Mouse (Mus musculus) G1E (cell line): ENCODE data around the gene Mdh1b. TPM values are rescaled to one million over a fixed set of nuclear protein-coding genes. Genes with fewer than 3 reads are reported as not detected.
A peak's percentile ranks its signal among the peaks of the same experiment; 100 is the strongest.

Experiments used
- ATAC-seq: 2 replicates; pipeline ENCODE4 v1.8.0; 2016; ENCODE audit warnings: mild to moderate bottlenecking; ENCODE audit not compliant: insufficient number of reproducible peaks, poor library complexity, low FRiP score, severe bottlenecking; ENCODE audit errors: extremely low read depth
- DNase-seq: peaks from one replicate; pipeline ENCODE4 v3.0.0; 2012; ENCODE audit warnings: low spot score
- H3K27me3 ChIP-seq: 2 replicates; pipeline ENCODE4 v1.6.1; 2012; ENCODE audit warnings: mild to moderate bottlenecking, low read length, inconsistent platforms; ENCODE audit not compliant: insufficient read depth
- H3K36me3 ChIP-seq: replicated peaks from 2 replicates; pipeline ENCODE3; 2012; ENCODE audit warnings: mild to moderate bottlenecking, inconsistent platforms
- H3K4me1 ChIP-seq: 2 replicates; pipeline ENCODE4 v1.6.1; 2012; ENCODE audit warnings: low read depth, low read length, inconsistent platforms, mixed read lengths; ENCODE audit not compliant: insufficient read depth
- H3K4me3 ChIP-seq: 2 replicates; pipeline ENCODE4 v1.5.1; 2012; ENCODE audit warnings: low read depth, mild to moderate bottlenecking, inconsistent platforms, low read length, moderate library complexity, mixed read lengths
- H3K9me3 ChIP-seq: replicated peaks from 2 replicates; pipeline ENCODE4 v1.6.1; 2012; ENCODE audit warnings: inconsistent platforms
- CTCF ChIP-seq: IDR thresholded peaks from 2 replicates; pipeline ENCODE4 v1.5.1; 2012; ENCODE audit warnings: low read depth, low read length, inconsistent platforms, mixed read lengths
- GATA1 ChIP-seq: IDR thresholded peaks from 2 replicates; pipeline ENCODE4 v1.6.1; 2012; ENCODE audit warnings: borderline replicate concordance, low read length, inconsistent platforms, mixed read lengths
- GATA2 ChIP-seq: IDR thresholded peaks from 2 replicates; pipeline ENCODE4 v1.6.1; 2012; ENCODE audit warnings: low read depth, low read length, inconsistent platforms, borderline replicate concordance
- POLR2AphosphoS5 ChIP-seq: IDR thresholded peaks from 2 replicates; pipeline ENCODE4 v1.6.1; 2012; ENCODE audit warnings: low read depth, low read length, inconsistent platforms; ENCODE audit not compliant: insufficient replicate concordance
- TAL1 ChIP-seq: conservative IDR thresholded peaks from 2 replicates; pipeline ENCODE4 v1.6.1; 2012; ENCODE audit warnings: low read depth, low read length, inconsistent platforms, mixed read lengths
- polyA plus RNA-seq: library from polyadenylated mRNA; stranded (reverse); fragments of >175 nt; gene quantifications from 2 replicates; pipeline ENCODE4 v1.2.3, GENCODE M21; 2012
- total RNA-seq, 2 experiments: library from RNA; stranded (forward) in 1 of 2; stranded (reverse) in 1 of 2; fragments of 200-1000 nt in 1 of 2; fragments of >200 nt in 1 of 2; fragmentation: Nextera tagmentation in 1 of 2; gene quantifications; 2 replicates each; pipeline ENCODE4 v1.2.3; 2014 to 2017

Gene Mdh1b
- total and polyA plus RNA-seq, 3 experiments: 0.11 TPM; not detected in 2

DNA sequence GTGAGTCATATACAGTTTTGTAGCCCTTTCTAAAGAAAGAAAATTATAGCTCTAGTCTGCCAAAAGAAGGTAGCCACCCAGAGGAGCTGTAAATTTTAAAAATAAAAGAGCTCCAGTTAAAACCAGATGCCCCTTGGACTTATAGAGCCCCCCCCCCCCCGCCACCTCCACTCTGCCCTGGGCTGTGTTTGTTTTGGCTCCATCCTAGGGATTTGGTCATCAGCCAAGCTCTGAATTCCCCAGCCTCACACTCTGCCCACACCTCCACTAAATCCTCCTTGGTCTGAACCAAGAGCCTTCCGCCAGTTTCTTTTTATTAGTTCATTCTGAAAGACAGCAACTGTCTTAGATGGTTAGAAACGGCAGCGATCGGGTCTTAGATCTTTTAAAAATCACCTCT lies 24.4 kb downstream of the Mdh1b start:
- Histone ChIP-seq H3K4me3 (no peak overlapping the region), H3K9me3 (no peaks in the 10 kb centered on the region), H3K27me3 (peaks cover 17% of the 10 kb centered on the region; the same call in 1 of the 2 replicates), H3K36me3 (no peaks in the 10 kb centered on the region), H3K4me1 (no peaks in the 10 kb centered on the region)
- TF ChIP-seq CTCF: no peak
- TF ChIP-seq GATA2: no peak
- TF ChIP-seq GATA1: no peak
- TF ChIP-seq TAL1: no peak
- TF ChIP-seq POLR2AphosphoS5: no peak
- no peak for DNase-seq
- no peak for ATAC-seq

DNA sequence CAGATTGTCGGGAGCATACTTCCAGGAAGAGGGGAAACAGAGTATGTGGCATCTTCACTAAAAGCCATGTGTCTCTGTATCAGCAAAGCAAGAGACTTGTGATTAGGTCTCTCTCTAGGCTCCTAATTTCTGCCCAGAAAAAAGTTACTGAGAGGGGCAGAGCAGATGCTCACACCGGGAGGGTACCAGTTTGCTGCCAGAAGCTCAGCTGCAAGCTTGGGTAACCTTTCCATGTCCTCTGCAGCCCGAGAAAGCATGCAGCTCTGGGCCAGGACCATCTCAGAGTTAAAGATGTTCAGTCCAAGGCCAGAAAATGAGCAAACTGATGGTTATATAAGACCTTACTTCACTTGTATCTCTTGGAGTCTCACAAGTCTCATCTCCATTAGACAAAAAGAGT lies 33.3 kb downstream of the Mdh1b start:
- Histone ChIP-seq H3K36me3 (no peaks in the 10 kb centered on the region), H3K4me1 (peaks cover 21% of the 10 kb centered on the region), H3K27me3 (peaks cover 3% of the 10 kb centered on the region), H3K4me3 (no peak overlapping the region), H3K9me3 (no peaks in the 10 kb centered on the region)
- DNase-seq (no peak), ATAC-seq (no peak)
- TF ChIP-seq GATA2 (no peak), POLR2AphosphoS5 (no peak), GATA1 (no peak), CTCF (no peak), TAL1 (no peak)

DNA sequence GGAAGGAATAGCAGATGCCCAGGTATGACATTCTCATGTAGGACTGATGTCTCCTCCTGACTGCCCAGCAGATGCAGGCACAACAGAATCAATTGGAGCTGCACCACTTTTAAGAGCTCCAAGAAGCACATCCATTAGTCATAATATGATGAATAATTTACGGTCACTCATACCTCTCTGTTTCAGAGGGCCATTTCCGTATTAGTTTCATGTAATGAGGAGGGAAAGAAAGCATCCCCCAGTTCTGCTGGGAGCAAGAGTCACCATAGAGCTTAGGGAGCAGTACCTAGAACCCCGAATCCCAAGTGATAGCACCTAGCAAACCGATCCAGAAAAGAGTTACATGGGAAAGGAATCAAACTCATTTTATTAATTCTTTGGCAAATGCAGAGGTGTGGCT lies 43.3 kb downstream of the Mdh1b start, which contains the start of gene Dytn:
Gene Dytn (minus strand): TSS at position 101 of the 400 bp plus-strand sequence.
- DNase-seq (no peak), ATAC-seq (no peak)
- H3K4me3 ChIP-seq: no peak within 1 kb of the TSS
- H3K36me3 ChIP-seq: no peaks in the 10 kb centered on the region
- no peak for TF ChIP-seq TAL1
- no peak for TF ChIP-seq POLR2AphosphoS5
- no peak for TF ChIP-seq GATA2
- TF ChIP-seq GATA1: no peak
- TF ChIP-seq CTCF: no peak
- H3K27me3 ChIP-seq: peaks cover 7% of the 10 kb centered on the region
- no peaks in the 10 kb centered on the region for H3K4me1 ChIP-seq
- H3K9me3 ChIP-seq: no peaks in the 10 kb centered on the region

DNA sequence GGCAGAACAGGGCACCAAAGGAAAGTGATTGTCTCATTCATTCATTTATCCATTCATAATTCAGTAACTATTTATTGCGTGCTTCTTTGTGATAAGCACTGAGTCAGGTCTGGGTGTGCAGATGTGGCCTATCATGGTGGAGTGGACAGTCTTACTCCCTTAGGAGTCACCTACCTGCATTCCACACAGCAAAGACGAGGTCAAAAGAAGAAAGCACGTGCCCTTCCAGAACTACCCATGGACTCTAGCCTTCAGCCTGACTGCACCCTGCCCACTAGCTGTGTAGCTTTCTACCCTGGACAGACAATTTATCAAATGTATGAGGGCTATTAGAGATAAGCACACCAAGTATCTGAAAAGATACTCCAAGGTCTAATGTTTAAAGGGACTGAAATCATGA lies 54.1 kb downstream of the Mdh1b start:
- no peaks in the 10 kb centered on the region for H3K9me3 ChIP-seq
- H3K4me3 ChIP-seq: no peak overlapping the region
- ATAC-seq: no peak
- no peaks in the 10 kb centered on the region for H3K4me1 ChIP-seq
- no peak for DNase-seq
- H3K36me3 ChIP-seq: no peaks in the 10 kb centered on the region
- TF ChIP-seq GATA2: no peak
- no peaks in the 10 kb centered on the region for H3K27me3 ChIP-seq

DNA sequence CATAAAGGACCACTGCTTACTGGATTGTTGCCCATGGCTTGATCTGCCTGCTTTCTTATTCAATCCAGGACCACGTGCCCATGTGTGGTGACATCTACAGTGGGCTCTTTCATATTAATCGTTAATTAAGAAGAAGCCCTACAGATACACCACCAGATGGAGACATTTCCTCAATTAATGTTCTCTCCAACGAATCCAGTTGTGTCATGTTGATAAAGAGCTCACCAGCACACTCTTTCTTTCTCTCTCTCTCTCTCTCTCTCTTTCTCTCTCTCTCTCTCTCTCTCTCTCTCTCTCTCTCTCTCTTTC lies 61.3 kb downstream of the Mdh1b start:
- DNase-seq (peak; percentile 35), ATAC-seq (no peak)
- Histone ChIP-seq H3K4me3 (no peak overlapping the region), H3K27me3 (peaks cover 2% of the 10 kb centered on the region; the same call in 1 of the 2 replicates), H3K36me3 (no peaks in the 10 kb centered on the region), H3K4me1 (no peaks in the 10 kb centered on the region), H3K9me3 (no peaks in the 10 kb centered on the region)
- TF ChIP-seq GATA2: no peak
- no peak for TF ChIP-seq POLR2AphosphoS5
- TF ChIP-seq CTCF: no peak
- no peak for TF ChIP-seq TAL1
- no peak for TF ChIP-seq GATA1

DNA sequence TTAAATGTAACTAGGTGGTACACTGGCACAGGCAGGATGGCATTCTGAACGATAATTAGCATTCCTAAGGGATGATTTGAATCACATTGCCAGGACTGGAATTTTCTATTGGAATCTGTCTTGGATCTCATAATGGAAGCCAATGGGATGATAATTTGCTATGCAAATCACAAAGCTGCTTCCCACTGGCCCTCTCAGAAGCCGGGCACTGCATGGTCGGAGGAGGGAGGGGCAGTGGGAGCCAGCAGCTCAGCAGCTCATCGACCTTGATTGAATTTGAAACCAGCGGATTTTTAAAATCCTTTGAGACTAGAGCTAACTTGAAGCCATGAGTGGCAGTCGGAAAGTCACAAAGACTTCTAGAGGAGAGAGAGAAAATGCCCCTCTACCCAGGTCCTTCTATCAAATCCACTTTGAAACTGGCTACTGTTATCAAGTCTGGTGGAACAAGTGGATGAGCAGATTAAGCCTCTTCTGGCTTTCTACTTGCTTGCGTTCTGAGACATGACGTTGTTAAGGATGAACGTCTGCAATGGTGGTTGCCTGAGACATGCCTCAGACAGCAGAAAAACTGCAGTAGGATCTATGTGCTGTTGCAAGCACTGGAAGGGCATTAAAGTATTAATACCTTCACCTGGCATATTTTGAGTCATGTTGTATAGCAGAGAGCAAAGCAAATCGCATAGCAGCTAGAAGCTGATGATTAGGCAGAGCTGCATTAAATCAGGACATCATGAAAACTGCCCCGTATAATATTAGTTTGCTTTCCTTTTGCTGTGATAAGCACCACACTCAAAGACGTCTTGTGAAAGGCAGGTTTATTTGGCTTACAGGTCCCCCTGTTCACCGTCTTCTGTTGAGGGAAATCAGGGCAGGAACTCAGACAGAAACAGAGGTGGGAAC lies 61.9 kb downstream of the Mdh1b start:
- H3K9me3 ChIP-seq: no peaks in the 10 kb centered on the region
- H3K4me1 ChIP-seq: no peaks in the 10 kb centered on the region
- TF ChIP-seq TAL1 (no peak), POLR2AphosphoS5 (no peak), GATA1 (no peak), GATA2 (no peak), CTCF (no peak)
- H3K36me3 ChIP-seq: no peaks in the 10 kb centered on the region
- peaks cover 2% of the 10 kb centered on the region; the same call in 1 of the 2 replicates for H3K27me3 ChIP-seq
- DNase-seq (no peak), ATAC-seq (no peak)
- H3K4me3 ChIP-seq: no peak overlapping the region

DNA sequence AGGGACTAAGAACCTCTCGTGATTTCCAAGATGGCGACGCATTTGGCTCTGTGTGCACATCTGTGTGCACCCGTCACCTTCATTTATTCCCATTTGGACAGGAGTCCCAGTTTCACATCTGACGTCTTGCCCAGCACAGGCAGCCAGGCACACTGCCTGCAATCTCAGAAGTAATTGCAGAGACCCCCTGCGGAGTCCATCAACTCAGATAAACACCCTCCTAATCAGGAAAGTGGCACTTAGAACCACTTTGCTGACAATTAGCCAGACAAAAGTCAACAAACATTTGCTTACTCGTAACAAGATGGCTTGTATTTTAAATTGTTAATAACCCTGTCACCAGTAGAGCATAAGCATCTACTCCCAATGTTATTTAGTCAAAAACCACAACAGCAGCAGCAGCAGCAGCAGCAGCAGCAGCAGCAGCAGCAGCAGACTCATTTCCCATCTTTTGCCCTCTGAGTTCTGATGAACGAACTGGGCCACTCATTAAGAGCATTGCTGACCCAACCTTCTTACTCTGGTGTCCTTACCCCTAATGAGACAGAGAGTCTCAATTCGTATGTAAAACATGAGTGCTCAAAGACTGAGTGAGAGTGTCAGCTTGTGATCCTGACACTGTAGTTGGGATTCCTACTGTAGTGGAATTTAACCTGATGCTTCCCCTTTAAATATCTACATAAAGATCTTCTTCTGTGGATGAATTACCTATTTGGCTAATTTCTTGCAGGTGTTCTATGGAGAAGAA lies 62.7 kb downstream of the Mdh1b start:
- Histone ChIP-seq H3K27me3 (peaks cover 2% of the 10 kb centered on the region; the same call in 1 of the 2 replicates), H3K4me1 (no peaks in the 10 kb centered on the region), H3K36me3 (no peaks in the 10 kb centered on the region), H3K9me3 (no peaks in the 10 kb centered on the region), H3K4me3 (no peak overlapping the region)
- DNase-seq (no peak), ATAC-seq (no peak)
- TF ChIP-seq TAL1: no peak
- no peak for TF ChIP-seq GATA2
- TF ChIP-seq CTCF: no peak
- no peak for TF ChIP-seq GATA1
- no peak for TF ChIP-seq POLR2AphosphoS5
